Mouse (Mus musculus): ENCODE measurements around the gene Zfp991. TPM values are rescaled to one million over a fixed set of nuclear protein-coding genes. Genes with fewer than 3 reads are reported as not detected.
"Not testable (repeated sequence)": the region's sequence is repeated elsewhere in the genome, so short reads cannot be mapped to it uniquely, and the experiment has no call there.

The Zfp991 gene
- polyA plus RNA-seq, 2 experiments: 2.6 to 5.5 TPM

GRCm38 (mm10) chr4:147165282-147165681 lies 33.4 kb downstream of the Zfp991 start:
- H3K27ac ChIP-seq; H3K9ac ChIP-seq (replicated peaks); H3K4me2 ChIP-seq (ENCODE audit: low read depth); ATAC-seq (ENCODE audit: insufficient read depth); H3K9me3 ChIP-seq (ENCODE audit: control insufficient read depth, low read length); H3K27me3 ChIP-seq (ENCODE audit: control insufficient read depth, insufficient read depth, low read length); H3K36me3 ChIP-seq (replicated peaks; ENCODE audit: control insufficient read depth, insufficient read depth, low read depth); DNase-seq (ENCODE audit: low read depth in 3 of 3, low spot score in 3 of 3); H3K4me3 ChIP-seq (ENCODE audit: insufficient read depth in 1 of 2, low read depth in 2 of 2, low read length in 2 of 2); H3K4me1 ChIP-seq (replicated peaks; ENCODE audit: control insufficient read depth in 2 of 2, insufficient read depth in 2 of 2, low read length in 1 of 2): not testable (repeated sequence)
- 78% methylated on average over 2 of the region's 2 CpGs for WGBS (ENCODE audit: insufficient replicate concordance)

- H3K4me3 ChIP-seq (ENCODE audit: insufficient read depth in 1 of 2, low read depth in 2 of 2, low read length in 2 of 2); DNase-seq (ENCODE audit: low read depth in 3 of 3, low spot score in 3 of 3); H3K4me2 ChIP-seq (ENCODE audit: low read depth); ATAC-seq (ENCODE audit: insufficient read depth); H3K36me3 ChIP-seq (replicated peaks; ENCODE audit: control insufficient read depth, insufficient read depth, low read depth); H3K9ac ChIP-seq (replicated peaks); H3K27me3 ChIP-seq (ENCODE audit: control insufficient read depth, insufficient read depth, low read length); H3K4me1 ChIP-seq (replicated peaks; ENCODE audit: control insufficient read depth in 2 of 2, insufficient read depth in 2 of 2, low read length in 1 of 2); H3K9me3 ChIP-seq (ENCODE audit: control insufficient read depth, low read length); H3K27ac ChIP-seq: not testable (repeated sequence)
- 83% methylated on average over 2 of the region's 2 CpGs for WGBS (ENCODE audit: insufficient replicate concordance)
Observed at GRCm38 (mm10) chr4:147170547-147170946, 38.7 kb downstream of the Zfp991 start.

GRCm38 (mm10) chr4:147171557-147171956 lies 39.7 kb downstream of the Zfp991 start:
- H3K4me1 ChIP-seq (replicated peaks; ENCODE audit: control insufficient read depth in 2 of 2, insufficient read depth in 2 of 2, low read length in 1 of 2); H3K27ac ChIP-seq; H3K9me3 ChIP-seq (ENCODE audit: control insufficient read depth, low read length); H3K27me3 ChIP-seq (ENCODE audit: control insufficient read depth, insufficient read depth, low read length); H3K36me3 ChIP-seq (replicated peaks; ENCODE audit: control insufficient read depth, insufficient read depth, low read depth); H3K4me3 ChIP-seq (ENCODE audit: insufficient read depth in 1 of 2, low read depth in 2 of 2, low read length in 2 of 2); H3K4me2 ChIP-seq (ENCODE audit: low read depth); DNase-seq (ENCODE audit: low read depth in 3 of 3, low spot score in 3 of 3); H3K9ac ChIP-seq (replicated peaks): not testable (repeated sequence)
- ATAC-seq (ENCODE audit: insufficient read depth): peak; percentile 64
- WGBS (ENCODE audit: insufficient replicate concordance): no CpG with 5 or more reads among the region's 4 CpGs

GRCm38 (mm10) chr4:147176279-147176880 lies 44.5 kb downstream of the Zfp991 start:
- not testable (repeated sequence) for H3K36me3 ChIP-seq (replicated peaks; ENCODE audit: control insufficient read depth, insufficient read depth, low read depth); DNase-seq (ENCODE audit: low read depth in 3 of 3, low spot score in 3 of 3); H3K27me3 ChIP-seq (ENCODE audit: control insufficient read depth, insufficient read depth, low read length); H3K4me2 ChIP-seq (ENCODE audit: low read depth); H3K4me1 ChIP-seq (replicated peaks; ENCODE audit: control insufficient read depth in 2 of 2, insufficient read depth in 2 of 2, low read length in 1 of 2); H3K4me3 ChIP-seq (ENCODE audit: insufficient read depth in 1 of 2, low read depth in 2 of 2, low read length in 2 of 2); H3K9ac ChIP-seq (replicated peaks); H3K27ac ChIP-seq; H3K9me3 ChIP-seq (ENCODE audit: control insufficient read depth, low read length)
- 65% methylated on average over 7 of the region's 12 CpGs for WGBS (ENCODE audit: insufficient replicate concordance)
- ATAC-seq (ENCODE audit: insufficient read depth): peak; percentile 32; the same call in 1 of the 2 replicates

GRCm38 (mm10) chr4:147181141-147181685 lies 49.4 kb downstream of the Zfp991 start:
- not testable (repeated sequence) for H3K4me1 ChIP-seq (replicated peaks; ENCODE audit: control insufficient read depth in 2 of 2, insufficient read depth in 2 of 2, low read length in 1 of 2); H3K9me3 ChIP-seq (ENCODE audit: control insufficient read depth, low read length); H3K36me3 ChIP-seq (replicated peaks; ENCODE audit: control insufficient read depth, insufficient read depth, low read depth); H3K27ac ChIP-seq; H3K9ac ChIP-seq (replicated peaks); H3K4me3 ChIP-seq (ENCODE audit: insufficient read depth in 1 of 2, low read depth in 2 of 2, low read length in 2 of 2); ATAC-seq (ENCODE audit: insufficient read depth); H3K4me2 ChIP-seq (ENCODE audit: low read depth); DNase-seq (ENCODE audit: low read depth in 3 of 3, low spot score in 3 of 3); H3K27me3 ChIP-seq (ENCODE audit: control insufficient read depth, insufficient read depth, low read length)
- 80% methylated on average over 7 of the region's 8 CpGs for WGBS (ENCODE audit: insufficient replicate concordance)

- not testable (repeated sequence) for H3K9me3 ChIP-seq (ENCODE audit: control insufficient read depth, low read length); H3K27me3 ChIP-seq (ENCODE audit: control insufficient read depth, insufficient read depth, low read length); DNase-seq (ENCODE audit: low read depth in 3 of 3, low spot score in 3 of 3); H3K9ac ChIP-seq (replicated peaks); H3K36me3 ChIP-seq (replicated peaks; ENCODE audit: control insufficient read depth, insufficient read depth, low read depth); H3K27ac ChIP-seq; H3K4me3 ChIP-seq (ENCODE audit: insufficient read depth in 1 of 2, low read depth in 2 of 2, low read length in 2 of 2); H3K4me1 ChIP-seq (replicated peaks; ENCODE audit: control insufficient read depth in 2 of 2, insufficient read depth in 2 of 2, low read length in 1 of 2); H3K4me2 ChIP-seq (ENCODE audit: low read depth)
- no CpG with 5 or more reads among the region's 13 CpGs for WGBS (ENCODE audit: insufficient replicate concordance)
- peak; percentile 36; the same call in 1 of the 2 replicates for ATAC-seq (ENCODE audit: insufficient read depth)
Observed at GRCm38 (mm10) chr4:147181969-147182705, 50.3 kb downstream of the Zfp991 start.

- peak; percentile 26; the same call in 1 of the 2 replicates for ATAC-seq (ENCODE audit: insufficient read depth)
- not testable (repeated sequence) for H3K4me1 ChIP-seq (replicated peaks; ENCODE audit: control insufficient read depth in 2 of 2, insufficient read depth in 2 of 2, low read length in 1 of 2)
Observed at GRCm38 (mm10) chr4:147186824-147187223, 55.0 kb downstream of the Zfp991 start.

More at GRCm38 (mm10) chr4:147186824-147187223, 55.0 kb downstream of the Zfp991 start:
- not testable (repeated sequence) for H3K27ac ChIP-seq; H3K9me3 ChIP-seq (ENCODE audit: control insufficient read depth, low read length); H3K27me3 ChIP-seq (ENCODE audit: control insufficient read depth, insufficient read depth, low read length); DNase-seq (ENCODE audit: low read depth in 3 of 3, low spot score in 3 of 3); H3K4me2 ChIP-seq (ENCODE audit: low read depth); H3K4me3 ChIP-seq (ENCODE audit: insufficient read depth in 1 of 2, low read depth in 2 of 2, low read length in 2 of 2); H3K36me3 ChIP-seq (replicated peaks; ENCODE audit: control insufficient read depth, insufficient read depth, low read depth); H3K9ac ChIP-seq (replicated peaks)
- WGBS (ENCODE audit: insufficient replicate concordance): 72% methylated on average over 1 of the region's 1 CpGs
